Mouse (Mus musculus): ENCODE data around the gene Sytl1. TPM values are rescaled to one million over a fixed set of nuclear protein-coding genes. Genes with fewer than 3 reads are reported as not detected.

The Sytl1 gene
- polyA plus RNA-seq, 1 experiment, result 0.07 TPM

- peak overlapping the region; percentile 45 for H3K4me3 ChIP-seq (replicated peaks)
- H3K4me1 ChIP-seq (ENCODE audit: control insufficient read depth), result peaks cover 81% of the 10 kb centered on the region
- H3K36me3 ChIP-seq (ENCODE audit: control insufficient read depth), result peaks cover 2% of the 10 kb centered on the region; the same call in 1 of the 2 replicates
- no peaks in the 10 kb centered on the region for H3K27me3 ChIP-seq (ENCODE audit: control insufficient read depth)
- no peak for TF ChIP-seq TAL1 (IDR thresholded peaks at IDR 0.05; ENCODE audit: low read length)
- no peak for TF ChIP-seq GATA1 (IDR thresholded peaks at IDR 0.05; ENCODE audit: low read length)
- no peaks in the 10 kb centered on the region for H3K9me3 ChIP-seq (ENCODE audit: control insufficient read depth, low read length)
These were observed 22.4 kb upstream of the Sytl1 start for GRCm38 (mm10) chr4:133285299-133285698.

DNA sequence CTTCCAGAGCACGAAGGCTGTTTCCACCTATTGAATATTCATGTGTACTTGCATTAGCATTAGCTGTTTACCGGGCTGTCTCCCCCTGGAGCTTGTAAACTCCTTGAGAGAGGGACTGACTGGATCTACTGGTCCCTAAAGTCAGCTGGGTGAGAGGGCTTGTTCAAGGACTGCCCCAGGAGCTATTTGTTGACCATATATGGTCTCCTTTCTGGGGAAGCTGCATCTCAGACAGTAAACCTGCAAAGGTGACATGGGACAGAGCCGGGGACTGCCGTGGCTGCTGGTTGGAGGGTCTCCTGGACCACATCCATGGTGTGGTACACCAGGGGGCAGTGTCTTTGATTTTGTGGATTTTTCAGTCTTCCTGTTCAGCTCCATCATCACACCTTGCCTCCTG lies 19.7 kb upstream of the Sytl1 start:
- Histone ChIP-seq H3K4me1 (ENCODE audit: control insufficient read depth) (peaks cover 71% of the 10 kb centered on the region), H3K4me3 (replicated peaks) (no peak overlapping the region), H3K9me3 (ENCODE audit: control insufficient read depth, low read length) (no peaks in the 10 kb centered on the region)

DNA sequence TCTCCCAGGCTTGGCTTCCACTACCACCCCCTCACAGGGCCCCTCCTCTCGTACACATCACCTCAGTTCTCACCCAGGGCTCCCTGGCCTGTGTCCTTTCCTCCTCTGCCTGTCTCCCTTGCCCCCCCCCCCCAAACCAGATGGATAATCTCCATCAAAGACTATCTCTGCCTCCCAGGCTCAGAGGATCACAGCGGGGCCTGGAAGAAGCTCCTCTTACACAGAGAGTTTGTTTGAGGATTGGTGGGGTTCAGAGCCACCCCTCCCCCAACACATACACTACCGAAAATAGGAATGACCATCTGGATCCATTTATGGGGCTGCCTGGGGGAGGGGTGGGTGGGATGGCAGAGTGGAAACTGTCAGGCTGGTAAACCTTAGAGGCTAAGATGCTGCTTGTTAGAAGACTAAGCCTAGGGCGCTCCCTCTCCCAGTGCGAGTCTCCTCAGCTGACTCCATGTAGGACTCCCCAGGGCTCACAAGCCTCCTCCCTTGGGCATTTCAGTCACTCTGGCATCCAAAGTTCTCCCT lies 19.1 kb upstream of the Sytl1 start:
- H3K36me3 ChIP-seq (ENCODE audit: control insufficient read depth), result no peaks in the 10 kb centered on the region
- H3K4me3 ChIP-seq (replicated peaks), result no peak overlapping the region
- H3K4me1 ChIP-seq (ENCODE audit: control insufficient read depth), result peaks cover 65% of the 10 kb centered on the region
- no peaks in the 10 kb centered on the region for H3K9me3 ChIP-seq (ENCODE audit: control insufficient read depth, low read length)
- TF ChIP-seq TAL1 (IDR thresholded peaks at IDR 0.05; ENCODE audit: low read length) (no peak), GATA1 (IDR thresholded peaks at IDR 0.05; ENCODE audit: low read length) (no peak)
- H3K27me3 ChIP-seq (ENCODE audit: control insufficient read depth), result no peaks in the 10 kb centered on the region

More for the DNA sequence above, 19.7 kb upstream of the Sytl1 start:
- TF ChIP-seq TAL1 (IDR thresholded peaks at IDR 0.05; ENCODE audit: low read length) (no peak), GATA1 (IDR thresholded peaks at IDR 0.05; ENCODE audit: low read length) (no peak)
- Histone ChIP-seq H3K36me3 (ENCODE audit: control insufficient read depth) (no peaks in the 10 kb centered on the region), H3K27me3 (ENCODE audit: control insufficient read depth) (no peaks in the 10 kb centered on the region)

DNA sequence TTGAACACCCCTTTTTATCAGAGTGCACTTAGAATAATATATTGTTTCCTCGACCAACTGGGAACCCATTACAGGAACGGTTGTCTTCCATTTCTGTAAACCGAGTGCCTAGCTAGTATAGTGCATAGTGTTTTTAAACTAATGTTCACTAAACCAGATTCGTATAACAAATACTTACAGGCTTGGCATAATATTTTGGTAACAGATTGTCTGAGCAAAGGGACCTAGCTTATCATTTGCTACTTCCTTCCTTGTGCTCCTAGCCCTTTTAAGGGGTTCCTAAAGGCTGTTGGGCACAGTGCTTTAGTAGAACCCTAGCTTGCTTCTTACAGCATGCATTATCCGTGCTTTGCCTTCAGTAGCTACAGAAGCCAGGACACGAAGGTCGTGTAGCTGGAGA lies 18.6 kb upstream of the Sytl1 start:
- Histone ChIP-seq H3K36me3 (ENCODE audit: control insufficient read depth) (no peaks in the 10 kb centered on the region), H3K4me3 (replicated peaks) (no peak overlapping the region), H3K27me3 (ENCODE audit: control insufficient read depth) (no peaks in the 10 kb centered on the region), H3K4me1 (ENCODE audit: control insufficient read depth) (peaks cover 65% of the 10 kb centered on the region), H3K9me3 (ENCODE audit: control insufficient read depth, low read length) (no peaks in the 10 kb centered on the region)
- TF ChIP-seq GATA1 (IDR thresholded peaks at IDR 0.05; ENCODE audit: low read length), result no peak
- TF ChIP-seq TAL1 (IDR thresholded peaks at IDR 0.05; ENCODE audit: low read length), result no peak

- Histone ChIP-seq H3K27me3 (ENCODE audit: control insufficient read depth) (no peaks in the 10 kb centered on the region), H3K9me3 (ENCODE audit: control insufficient read depth, low read length) (no peaks in the 10 kb centered on the region), H3K36me3 (ENCODE audit: control insufficient read depth) (peaks cover 26% of the 10 kb centered on the region), H3K4me3 (replicated peaks) (peak overlapping the region; percentile 74), H3K4me1 (ENCODE audit: control insufficient read depth) (peaks cover 53% of the 10 kb centered on the region)
- TF ChIP-seq TAL1 (IDR thresholded peaks at IDR 0.05; ENCODE audit: low read length) (no peak), GATA1 (IDR thresholded peaks at IDR 0.05; ENCODE audit: low read length) (no peak)
These were observed 15.6 kb upstream of the Sytl1 start for GRCm38 (mm10) chr4:133278482-133278881.

- no peak for TF ChIP-seq GATA1 (IDR thresholded peaks at IDR 0.05; ENCODE audit: low read length)
- TF ChIP-seq TAL1 (IDR thresholded peaks at IDR 0.05; ENCODE audit: low read length), result no peak
- Histone ChIP-seq H3K27me3 (ENCODE audit: control insufficient read depth) (no peaks in the 10 kb centered on the region), H3K36me3 (ENCODE audit: control insufficient read depth) (peaks cover 30% of the 10 kb centered on the region), H3K4me1 (ENCODE audit: control insufficient read depth) (peaks cover 49% of the 10 kb centered on the region), H3K4me3 (replicated peaks) (peak overlapping the region; percentile 74), H3K9me3 (ENCODE audit: control insufficient read depth, low read length) (no peaks in the 10 kb centered on the region)
These were observed 15.2 kb upstream of the Sytl1 start for GRCm38 (mm10) chr4:133278067-133278466.

DNA sequence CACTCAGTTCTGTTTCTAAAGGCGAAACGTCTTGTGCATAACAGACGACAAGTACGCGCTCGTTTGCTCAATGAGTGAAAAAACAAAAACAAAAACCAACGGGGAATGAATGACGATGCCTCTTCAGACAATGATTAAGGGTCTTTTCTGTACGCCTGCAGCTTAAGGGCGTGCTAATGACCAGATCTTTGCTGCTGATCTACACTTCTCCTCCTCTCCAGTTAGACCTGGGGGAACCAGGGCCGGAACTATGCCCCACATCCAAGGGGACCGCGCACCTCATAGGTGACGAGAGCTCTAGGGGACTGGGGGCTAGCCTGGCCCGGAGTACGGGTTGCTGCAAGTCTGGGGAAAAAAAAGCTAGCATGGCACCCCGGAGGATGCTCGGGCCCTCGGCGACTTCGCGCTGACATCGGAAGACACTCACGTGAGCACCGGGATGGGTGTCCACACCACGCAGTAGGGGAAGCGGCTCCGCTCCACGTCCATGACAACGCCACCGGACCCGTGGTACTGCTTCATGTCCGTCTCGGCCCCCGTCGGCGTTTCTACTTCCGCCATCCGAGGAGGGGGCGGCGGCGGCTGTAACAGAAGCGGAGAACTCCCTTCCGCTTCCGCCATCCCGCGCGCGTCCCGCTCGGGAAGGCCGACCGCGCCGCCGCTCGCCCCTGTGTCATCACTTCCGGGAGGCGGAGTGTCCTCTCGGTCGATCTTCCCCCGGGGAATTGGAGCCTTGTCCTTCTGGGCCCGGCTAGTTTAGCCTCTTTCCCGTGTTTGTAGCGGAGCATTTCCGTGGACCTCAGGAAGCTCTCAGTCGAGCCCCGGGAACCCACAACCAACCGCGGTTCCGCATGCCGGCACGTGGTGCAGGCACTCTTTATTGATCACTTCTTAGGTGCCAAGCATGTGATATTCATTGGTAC lies 14.5 kb upstream of the Sytl1 start, which contains the start of gene Tmem222:
Gene Tmem222 (minus strand): TSS at position 689 of the 923 bp plus-strand sequence.
- H3K4me1 ChIP-seq (ENCODE audit: control insufficient read depth), result peaks cover 42% of the 10 kb centered on the region
- TF ChIP-seq TAL1 (IDR thresholded peaks at IDR 0.05; ENCODE audit: low read length), result no peak
- peak; percentile 62 for TF ChIP-seq GATA1 (IDR thresholded peaks at IDR 0.05; ENCODE audit: low read length)
- H3K27me3 ChIP-seq (ENCODE audit: control insufficient read depth), result no peaks in the 10 kb centered on the region
- H3K4me3 ChIP-seq (replicated peaks), result peak within 1 kb of the TSS; percentile 74
- H3K9me3 ChIP-seq (ENCODE audit: control insufficient read depth, low read length), result no peaks in the 10 kb centered on the region
- H3K36me3 ChIP-seq (ENCODE audit: control insufficient read depth), result peaks cover 33% of the 10 kb centered on the region

DNA sequence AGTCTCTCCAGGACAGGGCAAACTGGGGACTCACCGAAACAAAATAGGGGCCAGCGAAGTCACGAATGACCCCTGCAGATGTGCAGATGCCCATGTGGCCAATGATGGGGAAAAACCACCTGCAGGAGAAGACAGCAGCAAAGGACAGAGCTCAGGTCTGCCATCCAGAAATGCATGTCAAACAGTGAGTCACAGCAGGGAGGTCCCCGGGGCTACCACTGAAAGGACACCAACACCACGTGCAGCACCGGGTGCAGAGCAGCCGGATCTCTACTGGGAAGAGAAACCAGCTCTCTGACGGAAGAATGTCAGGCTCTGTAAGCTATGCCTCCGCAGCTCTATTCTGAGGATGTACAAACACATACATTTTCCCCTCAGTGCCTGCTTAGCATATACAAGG lies 8.0 kb upstream of the Sytl1 start:
- Histone ChIP-seq H3K4me3 (replicated peaks) (no peak overlapping the region), H3K36me3 (ENCODE audit: control insufficient read depth) (peaks cover 88% of the 10 kb centered on the region), H3K27me3 (ENCODE audit: control insufficient read depth) (no peaks in the 10 kb centered on the region), H3K4me1 (ENCODE audit: control insufficient read depth) (peaks cover 13% of the 10 kb centered on the region), H3K9me3 (ENCODE audit: control insufficient read depth, low read length) (no peaks in the 10 kb centered on the region)
- TF ChIP-seq GATA1 (IDR thresholded peaks at IDR 0.05; ENCODE audit: low read length), result no peak
- no peak for TF ChIP-seq TAL1 (IDR thresholded peaks at IDR 0.05; ENCODE audit: low read length)

DNA sequence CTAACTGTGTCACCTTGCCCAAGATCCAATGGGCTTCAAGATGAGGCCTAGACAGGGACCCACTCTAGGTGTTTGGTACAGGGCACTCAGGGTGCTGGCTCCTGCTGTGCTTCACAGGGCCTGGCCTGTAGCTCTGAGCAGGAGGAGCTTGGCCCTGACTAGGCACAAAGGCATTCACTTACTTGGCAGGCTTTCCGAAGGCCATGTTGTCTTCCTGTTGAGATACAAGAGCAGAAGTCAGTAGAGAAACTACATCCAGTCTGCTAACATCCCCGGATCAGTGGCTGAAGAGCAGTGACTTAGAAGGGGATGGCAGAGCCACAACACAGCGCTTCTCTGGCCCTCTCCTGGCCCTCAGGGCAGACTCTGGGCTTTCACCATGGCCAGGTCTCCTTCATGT lies 6.7 kb upstream of the Sytl1 start:
- Histone ChIP-seq H3K27me3 (ENCODE audit: control insufficient read depth) (no peaks in the 10 kb centered on the region), H3K36me3 (ENCODE audit: control insufficient read depth) (peaks cover 87% of the 10 kb centered on the region), H3K9me3 (ENCODE audit: control insufficient read depth, low read length) (no peaks in the 10 kb centered on the region), H3K4me1 (ENCODE audit: control insufficient read depth) (peaks cover 3% of the 10 kb centered on the region), H3K4me3 (replicated peaks) (no peak overlapping the region)
- TF ChIP-seq GATA1 (IDR thresholded peaks at IDR 0.05; ENCODE audit: low read length), result no peak
- TF ChIP-seq TAL1 (IDR thresholded peaks at IDR 0.05; ENCODE audit: low read length), result no peak
